Mouse (Mus musculus) liver, adult 2 months (tissue): ENCODE data around the gene Gm20388.

Source experiments
- CTCF ChIP-seq: fragments of 200-500 bp; IDR thresholded peaks from 2 replicates; pipeline ENCODE4 v1.5.1; 2011; ENCODE audit warnings: low read depth, low read length, control low read depth
- POLR2A ChIP-seq: fragments of 200-500 bp; IDR thresholded peaks from 2 replicates; pipeline ENCODE4 v1.6.1; 2011; ENCODE audit warnings: low read length, control low read depth; ENCODE audit not compliant: insufficient read depth; ENCODE audit errors: extremely low read depth

GRCm38 (mm10) chr8:120163376-120163775 is 252.7 kb downstream of the Gm20388 start:
- no peak for TF ChIP-seq CTCF
- TF ChIP-seq POLR2A = no peak
